Mouse (Mus musculus): ENCODE results near the gene Adgrb2.
A peak's percentile ranks its signal among the peaks of the same experiment; 100 is the strongest.

The Adgrb2 gene

GRCm38 (mm10) chr4:129987825-129988504 lies 3.3 kb downstream of the Adgrb2 start:
- DNase-seq (ENCODE audit: low read depth) = peak; percentile 59

GRCm38 (mm10) chr4:129989925-129990324 lies 5.3 kb downstream of the Adgrb2 start:
- DNase-seq (ENCODE audit: low read depth) = no peak

- no peak for DNase-seq (ENCODE audit: low read depth)
These were observed 8.1 kb downstream of the Adgrb2 start for GRCm38 (mm10) chr4:129992720-129993119.

GRCm38 (mm10) chr4:129993213-129993612 lies 8.5 kb downstream of the Adgrb2 start:
- DNase-seq (ENCODE audit: low read depth) = no peak

- DNase-seq (ENCODE audit: low read depth) = no peak
These were observed 9.4 kb downstream of the Adgrb2 start for GRCm38 (mm10) chr4:129993944-129994695.

- no peak for DNase-seq (ENCODE audit: low read depth)
These were observed 10.1 kb downstream of the Adgrb2 start for GRCm38 (mm10) chr4:129994728-129995127.

- no peak for DNase-seq (ENCODE audit: low read depth)
These were observed 10.6 kb downstream of the Adgrb2 start for GRCm38 (mm10) chr4:129995255-129995654.

GRCm38 (mm10) chr4:129996015-129996414 lies 11.3 kb downstream of the Adgrb2 start:
- DNase-seq (ENCODE audit: low read depth) = no peak

GRCm38 (mm10) chr4:129998124-129998523 lies 13.5 kb downstream of the Adgrb2 start:
- no peak for DNase-seq (ENCODE audit: low read depth)

GRCm38 (mm10) chr4:130001710-130002109 lies 17.0 kb downstream of the Adgrb2 start:
- no peak for DNase-seq (ENCODE audit: low read depth)

- DNase-seq (ENCODE audit: low read depth) = no peak
These were observed 17.5 kb downstream of the Adgrb2 start for GRCm38 (mm10) chr4:130002157-130002556.

GRCm38 (mm10) chr4:130005593-130005992 lies 20.9 kb downstream of the Adgrb2 start:
- no peak for DNase-seq (ENCODE audit: low read depth)

GRCm38 (mm10) chr4:130006533-130006932 lies 21.9 kb downstream of the Adgrb2 start:
- no peak for DNase-seq (ENCODE audit: low read depth)

- no peak for DNase-seq (ENCODE audit: low read depth)
These were observed 24.4 kb downstream of the Adgrb2 start for GRCm38 (mm10) chr4:130009043-130009442.

GRCm38 (mm10) chr4:130010723-130011122 lies 26.1 kb downstream of the Adgrb2 start:
- no peak for DNase-seq (ENCODE audit: low read depth)

- DNase-seq (ENCODE audit: low read depth) = no peak
These were observed 27.6 kb downstream of the Adgrb2 start for GRCm38 (mm10) chr4:130012234-130012633.

GRCm38 (mm10) chr4:130013111-130013510 lies 28.4 kb downstream of the Adgrb2 start:
- peak; percentile 27 for DNase-seq (ENCODE audit: low read depth)

- no peak for DNase-seq (ENCODE audit: low read depth)
These were observed 31.3 kb downstream of the Adgrb2 start for GRCm38 (mm10) chr4:130016010-130016409.

GRCm38 (mm10) chr4:130017036-130017674 lies 32.5 kb downstream of the Adgrb2 start:
- DNase-seq (ENCODE audit: low read depth) = peak; percentile 32

GRCm38 (mm10) chr4:130022952-130023351 lies 38.3 kb downstream of the Adgrb2 start:
- DNase-seq (ENCODE audit: low read depth) = no peak

- DNase-seq (ENCODE audit: low read depth) = no peak
These were observed 39.0 kb downstream of the Adgrb2 start for GRCm38 (mm10) chr4:130023511-130024231.

GRCm38 (mm10) chr4:130025544-130025943 lies 40.9 kb downstream of the Adgrb2 start:
- DNase-seq (ENCODE audit: low read depth) = no peak
